Mouse (Mus musculus): Measurements from ENCODE around the gene Mecom.
A peak's percentile ranks its signal among the peaks of the same experiment; 100 is the strongest.

GRCm38 (mm10) chr3:30510646-30511045 lies 37.2 kb downstream of the Mecom start:
- no peak for TF ChIP-seq CTCF (IDR thresholded peaks at IDR 0.05)
- 0 out of 2 replicates have a peak, but pooled peaks have one; percentile 3 for TF ChIP-seq EP300 (IDR thresholded peaks at IDR 0.05)
